Mouse (Mus musculus): ENCODE data around the gene Defb30.

Defb30 gene

DNA sequence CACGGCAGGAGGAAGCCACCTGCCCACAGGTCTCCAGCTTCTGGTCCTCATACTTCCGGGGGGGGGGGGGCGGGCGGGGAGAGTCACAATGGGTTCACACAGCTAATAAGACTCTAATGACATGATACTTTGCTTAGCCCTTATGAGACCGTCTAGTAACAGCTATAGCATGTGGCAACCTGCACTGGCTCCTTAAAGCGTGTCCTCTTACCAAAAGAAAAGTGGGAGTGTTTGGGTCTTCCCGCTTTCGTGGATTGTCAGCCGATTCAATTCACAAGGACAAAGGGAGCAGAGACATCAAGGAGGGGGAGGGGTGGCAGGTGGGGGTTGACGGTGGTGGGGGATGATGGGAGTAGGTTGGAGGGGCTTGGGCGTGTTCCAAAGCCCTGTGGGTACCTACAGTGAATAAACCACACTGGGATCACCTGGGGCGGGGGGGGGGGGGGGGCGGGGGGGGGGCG is at the start of gene Defb30:
Gene Defb30 (minus strand): TSS at position 51 of the 461 bp plus-strand sequence.
- in situ Hi-C loops (cut with MseI, MboI): no loop called here

DNA sequence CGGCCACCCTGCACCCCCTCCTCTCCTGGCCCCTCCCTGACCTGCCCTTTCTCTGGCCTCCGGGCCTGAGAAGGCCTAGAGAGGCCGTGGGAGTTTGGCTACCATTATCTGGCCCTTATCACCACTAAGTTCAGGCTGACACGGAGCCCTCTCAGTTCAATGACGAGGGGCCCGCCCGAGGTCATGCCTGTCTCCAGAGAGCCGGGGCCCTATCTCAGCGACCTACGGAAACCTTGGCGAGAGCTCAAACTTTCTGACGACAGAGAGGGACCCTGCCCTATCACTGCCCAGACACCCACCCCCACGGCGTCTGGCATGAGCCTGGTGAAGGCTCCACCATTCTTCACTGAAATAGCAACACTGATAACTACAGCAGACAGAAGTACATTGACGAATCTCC is 17.9 kb upstream of the Defb30 start:
- in situ Hi-C loops (cut with MseI, MboI): loop anchor here in 1 of 2 experiments (10.0 kb wide), 1 partner anchor 307 kb away; no protein-coding TSS in a partner anchor

DNA sequence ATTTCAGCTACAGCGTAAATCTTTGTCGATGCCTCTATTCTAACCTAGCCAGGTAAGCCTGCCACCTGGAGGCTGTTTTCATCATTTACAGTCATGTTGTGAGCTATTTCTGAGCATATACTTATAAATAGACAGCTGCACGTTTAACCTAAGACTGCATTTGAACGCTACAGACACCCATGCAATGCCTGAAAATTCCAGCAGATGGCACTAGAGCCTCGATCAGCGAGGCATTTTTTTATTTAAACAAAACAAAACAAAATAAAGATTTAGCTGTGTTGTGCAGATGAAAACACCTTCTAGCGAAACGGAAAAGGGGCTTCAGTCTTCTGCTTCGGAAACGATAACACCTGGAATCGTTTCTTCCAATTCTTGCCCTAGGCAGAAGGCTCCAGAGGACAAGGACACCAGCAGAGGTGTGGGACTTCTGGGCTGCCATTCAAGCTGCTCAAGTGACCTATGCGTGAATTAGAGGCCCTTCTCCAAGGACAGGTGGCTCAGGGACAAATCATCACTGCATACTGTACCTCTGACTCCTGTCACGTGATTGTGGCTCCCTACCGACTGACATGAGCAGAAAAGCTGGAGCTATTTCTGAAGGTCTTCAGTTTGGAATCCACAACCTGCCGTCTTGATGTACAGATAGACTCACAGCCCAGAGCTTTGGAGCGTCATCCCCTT is 17.0 kb upstream of the Defb30 start:
- in situ Hi-C loops (cut with MseI, MboI): loop anchor here in 1 of 2 experiments (10.0 kb wide), 1 partner anchor 308 kb away; no protein-coding TSS in a partner anchor

DNA sequence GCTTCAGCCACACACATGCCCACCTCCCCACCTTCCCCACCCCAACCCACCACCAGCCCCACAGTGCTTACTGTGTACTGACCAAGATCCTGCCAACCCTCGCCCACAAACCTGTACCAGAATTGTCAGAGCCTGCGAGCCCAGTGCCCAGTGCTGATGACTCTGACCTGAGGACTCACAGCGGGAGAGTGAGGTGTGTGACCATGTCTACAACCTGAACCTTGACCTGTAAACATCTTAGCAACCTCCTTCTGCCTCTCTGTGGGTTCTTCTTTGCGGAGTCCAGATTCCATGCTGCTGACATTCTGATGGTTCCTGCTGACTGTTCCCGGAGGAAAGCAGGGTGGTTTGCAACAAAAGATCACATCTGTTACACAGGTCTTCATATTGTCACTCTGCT is 15.6 kb upstream of the Defb30 start:
- in situ Hi-C loops (cut with MseI, MboI): loop anchor here in 1 of 2 experiments (10.0 kb wide), 1 partner anchor 309 kb away; no protein-coding TSS in a partner anchor

DNA sequence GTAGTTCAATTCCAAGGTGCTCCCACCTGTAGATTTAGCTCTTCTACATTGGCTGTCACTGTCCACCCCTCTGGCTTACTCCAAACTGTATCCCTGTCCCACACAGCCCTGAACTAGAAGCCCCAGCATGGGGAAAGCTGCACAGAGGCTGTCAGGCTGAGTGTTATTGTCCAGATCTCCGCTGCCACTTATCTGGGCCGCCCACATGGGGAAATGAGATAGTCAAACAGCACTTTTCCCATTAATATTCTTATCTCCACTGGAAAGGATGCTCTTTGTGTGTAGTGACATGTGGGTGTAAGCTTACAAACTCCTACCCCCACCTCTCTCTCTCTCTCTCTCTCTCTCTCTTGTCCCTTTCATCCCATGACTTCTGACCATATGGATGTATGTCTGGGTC is 12.4 kb upstream of the Defb30 start:
- in situ Hi-C loops (cut with MseI, MboI): loop anchor here in 1 of 2 experiments (10.0 kb wide), 1 partner anchor 313 kb away; no protein-coding TSS in a partner anchor

DNA sequence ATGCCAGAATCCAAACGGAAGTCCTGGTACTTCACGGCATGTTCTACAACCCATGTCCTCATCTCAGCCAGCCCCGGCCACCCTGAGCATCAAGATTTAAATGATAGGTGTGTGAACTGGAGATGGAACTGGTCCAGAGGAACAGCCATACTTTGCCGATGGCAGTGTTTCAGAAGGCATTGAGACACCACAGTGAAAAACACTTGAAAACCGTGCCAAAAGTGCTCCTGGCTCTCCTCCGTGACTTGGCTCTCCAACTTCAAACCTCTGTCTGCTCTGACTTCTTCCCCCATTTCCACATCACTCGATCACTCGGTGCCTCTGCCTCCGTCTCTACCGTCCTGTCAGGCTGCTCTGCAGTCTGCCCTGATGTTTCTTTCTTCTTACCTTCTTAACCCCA is 10.6 kb upstream of the Defb30 start:
- in situ Hi-C loops (cut with MseI, MboI): loop anchor here in 1 of 2 experiments (10.0 kb wide), 1 partner anchor 314 kb away; no protein-coding TSS in a partner anchor

DNA sequence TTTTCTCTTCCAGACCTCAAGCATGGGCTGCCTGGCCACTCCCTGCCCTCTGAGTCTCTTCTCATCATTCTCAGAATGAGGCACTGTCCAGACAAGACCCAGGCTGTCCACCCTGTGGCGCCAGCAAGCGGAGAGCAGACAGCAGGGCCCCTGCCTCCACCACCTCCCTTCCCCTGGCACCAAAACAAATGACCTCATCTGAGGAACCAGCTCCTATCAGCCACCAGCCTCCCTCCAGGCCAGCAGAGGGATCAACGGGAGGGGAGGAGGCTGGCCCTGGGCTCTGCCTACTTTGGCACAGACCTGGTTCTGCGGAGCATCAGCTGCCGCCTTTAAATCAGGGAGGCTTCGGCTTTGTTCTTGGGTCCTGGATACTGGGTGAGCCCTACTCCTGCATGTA is 5.0 kb upstream of the Defb30 start:
- in situ Hi-C loops (cut with MseI, MboI): no loop called here

DNA sequence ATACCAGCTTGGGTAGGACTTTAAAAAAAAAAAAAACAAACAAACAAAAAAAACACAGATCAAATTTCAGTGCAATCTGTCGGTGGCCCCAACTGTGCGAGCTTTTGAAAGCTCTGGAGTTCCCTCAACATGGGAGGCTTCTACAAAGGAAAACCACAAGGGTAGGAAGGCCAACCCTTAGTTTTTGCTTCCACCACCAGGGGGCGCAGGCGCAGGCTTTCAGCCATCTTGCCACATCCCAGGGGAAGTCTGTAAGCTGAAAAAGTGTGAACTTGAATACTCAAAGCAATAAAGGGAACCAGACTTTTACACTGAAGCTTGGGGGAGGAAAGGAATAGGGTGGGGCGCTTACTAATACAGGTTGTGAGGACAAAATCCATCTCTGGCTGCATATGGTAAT is 1.0 kb upstream of the Defb30 start:
- in situ Hi-C loops (cut with MseI, MboI): no loop called here

DNA sequence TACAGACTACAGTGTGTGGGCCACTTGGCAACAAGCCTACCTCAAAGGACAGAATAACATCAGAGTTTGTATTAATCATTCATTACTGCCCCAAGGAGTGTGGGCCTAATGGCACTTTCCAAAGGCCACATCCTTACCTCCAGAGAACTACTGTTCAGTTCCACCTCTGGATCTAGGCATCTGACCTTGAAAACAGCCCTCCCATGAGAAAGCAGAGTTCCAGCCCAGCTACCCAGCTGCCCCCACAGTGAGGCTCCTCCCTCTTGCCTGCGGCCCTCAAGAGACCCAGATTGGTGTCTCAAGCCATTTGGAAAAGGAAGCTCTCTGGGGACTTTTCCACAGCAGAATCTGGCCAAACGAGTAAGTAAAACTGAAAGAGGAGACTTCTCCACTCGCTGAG is 3.1 kb downstream of the Defb30 start, which contains the start of gene Defb42:
Gene Defb42 (plus strand): TSS at position 301 of the 400 bp plus-strand sequence.
- in situ Hi-C loops (cut with MseI, MboI): no loop called here

DNA sequence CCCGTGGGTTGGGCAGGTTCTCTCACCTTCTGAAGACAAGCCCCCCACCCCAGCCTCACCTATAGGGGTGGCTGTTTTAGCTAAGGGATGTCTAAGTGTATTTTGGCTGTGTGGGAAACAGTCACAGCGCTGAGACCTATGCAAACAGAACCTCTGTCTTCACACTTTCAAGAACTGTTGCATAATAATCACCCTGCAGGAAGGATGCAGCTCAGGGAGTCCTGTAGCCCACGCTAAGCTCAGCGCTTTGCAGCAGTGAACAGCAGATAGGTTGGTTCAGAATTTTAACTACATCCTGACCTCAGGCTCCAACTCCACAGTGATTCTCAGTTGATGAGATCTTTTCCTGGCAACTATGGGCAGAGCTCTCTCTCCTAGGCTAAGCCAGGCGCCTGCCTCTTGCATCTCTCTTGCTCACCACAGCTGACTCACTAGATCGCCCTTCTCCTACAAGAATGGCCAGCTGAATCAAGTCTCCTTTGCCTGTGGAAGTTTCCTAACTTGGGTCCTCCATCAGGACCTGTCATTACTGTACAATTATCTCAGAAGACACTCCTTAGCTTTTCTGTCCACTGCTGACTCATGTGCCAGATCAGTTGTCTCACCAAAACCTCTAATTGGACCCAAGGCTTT is 29.1 kb downstream of the Defb30 start:
- in situ Hi-C loops (cut with MseI, MboI): no loop called here

DNA sequence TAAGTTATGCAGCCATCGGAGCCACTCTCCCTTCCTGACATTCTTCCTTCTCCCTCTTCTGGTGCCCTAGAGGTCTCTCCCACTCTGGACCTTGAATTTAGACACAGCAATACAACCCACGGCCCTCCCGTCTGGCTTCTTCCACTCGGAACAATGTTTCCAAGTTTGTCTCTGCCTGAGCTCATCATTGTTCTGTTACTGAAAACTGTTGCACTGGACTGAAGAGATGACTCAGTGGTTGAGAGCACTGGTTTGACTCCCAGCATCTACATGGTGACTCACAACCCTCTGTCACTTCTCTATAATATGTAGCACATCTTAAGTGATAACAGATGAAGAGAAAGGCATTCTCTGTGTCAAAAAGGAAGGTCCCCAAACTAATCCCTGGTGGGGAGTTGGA is 35.1 kb downstream of the Defb30 start:
- in situ Hi-C loops (cut with MseI, MboI): no loop called here

DNA sequence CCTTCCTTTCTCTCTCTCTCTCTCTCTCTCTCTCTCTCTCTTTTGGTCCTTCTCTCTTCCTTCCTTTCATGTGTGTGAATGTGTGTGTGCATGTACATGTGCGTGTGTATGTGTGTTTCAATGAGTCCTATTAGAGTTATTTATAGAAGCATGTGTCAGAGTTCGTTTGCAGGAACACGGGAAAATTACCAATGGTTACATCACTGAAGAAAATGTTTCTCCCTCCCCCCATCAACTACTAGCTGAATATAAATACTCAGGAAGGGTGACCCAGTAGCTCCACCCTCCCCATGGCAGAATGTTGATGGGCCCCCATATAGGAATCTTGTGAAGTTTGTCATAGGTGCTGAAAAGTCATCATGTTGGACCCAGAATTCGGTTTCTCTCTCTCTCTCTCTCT is 36.7 kb downstream of the Defb30 start:
- in situ Hi-C loops (cut with MseI, MboI): no loop called here

DNA sequence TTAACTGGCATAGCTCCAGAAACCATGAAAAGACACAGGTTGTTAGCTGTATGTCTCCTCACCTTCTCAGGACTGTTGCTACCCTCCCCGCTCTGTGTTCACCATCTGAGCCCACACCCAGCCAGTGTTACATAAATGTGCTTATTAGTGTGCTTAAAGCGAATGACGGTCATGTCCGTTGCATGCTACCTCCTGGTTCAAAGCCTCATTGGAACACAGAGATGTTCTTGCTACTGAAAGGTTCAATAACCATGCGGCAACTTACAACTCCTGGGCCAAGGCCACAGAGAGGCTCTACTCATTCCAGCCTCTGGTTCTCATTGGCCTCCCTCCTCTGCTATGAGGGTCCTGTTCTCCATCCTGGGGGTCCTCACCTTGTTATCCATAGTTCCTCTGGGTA is 38.3 kb downstream of the Defb30 start, which contains the start of gene Defb43:
Gene Defb43 (plus strand): TSS at position 301 of the 400 bp plus-strand sequence.
- in situ Hi-C loops (cut with MseI, MboI): no loop called here

DNA sequence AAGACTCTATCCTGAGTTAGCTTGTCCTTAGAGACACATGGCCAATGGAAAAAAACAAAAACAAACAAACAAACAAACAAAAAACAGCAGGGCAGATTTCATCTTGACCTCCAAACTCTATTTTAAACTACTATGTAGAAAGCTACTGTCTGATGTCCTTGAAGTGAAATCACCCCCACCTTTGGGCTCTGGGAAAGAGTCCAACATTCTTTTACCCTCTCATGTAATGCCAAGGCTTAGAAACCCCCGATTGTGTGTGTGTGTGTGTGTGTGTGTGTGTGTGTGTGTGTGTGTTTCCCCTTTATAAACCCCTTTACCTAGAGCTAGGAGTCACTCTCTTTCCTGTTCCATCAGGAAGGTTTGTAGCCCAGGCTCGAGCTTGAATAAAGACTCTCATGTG is 47.2 kb downstream of the Defb30 start:
- in situ Hi-C loops (cut with MseI, MboI): no loop called here

DNA sequence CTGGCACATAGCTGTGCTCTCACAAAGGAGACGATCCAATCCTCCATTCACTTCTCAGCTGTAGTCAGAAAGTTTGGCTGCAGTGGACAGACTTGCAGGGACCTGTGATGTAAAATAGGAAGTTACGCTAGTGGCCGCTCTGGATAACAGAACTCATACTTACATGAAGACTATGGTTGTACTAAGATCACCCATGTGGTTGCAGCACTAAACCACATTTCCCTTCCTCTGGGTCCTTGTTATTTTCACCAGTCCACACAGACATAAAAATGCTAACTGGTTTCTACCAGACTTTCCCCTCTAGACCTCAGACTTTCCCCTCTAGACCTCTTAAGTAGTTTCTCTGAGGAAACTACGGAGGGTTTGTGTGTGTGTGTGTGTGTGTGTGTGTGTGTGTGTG is 50.8 kb downstream of the Defb30 start:
- in situ Hi-C loops (cut with MseI, MboI): no loop called here

DNA sequence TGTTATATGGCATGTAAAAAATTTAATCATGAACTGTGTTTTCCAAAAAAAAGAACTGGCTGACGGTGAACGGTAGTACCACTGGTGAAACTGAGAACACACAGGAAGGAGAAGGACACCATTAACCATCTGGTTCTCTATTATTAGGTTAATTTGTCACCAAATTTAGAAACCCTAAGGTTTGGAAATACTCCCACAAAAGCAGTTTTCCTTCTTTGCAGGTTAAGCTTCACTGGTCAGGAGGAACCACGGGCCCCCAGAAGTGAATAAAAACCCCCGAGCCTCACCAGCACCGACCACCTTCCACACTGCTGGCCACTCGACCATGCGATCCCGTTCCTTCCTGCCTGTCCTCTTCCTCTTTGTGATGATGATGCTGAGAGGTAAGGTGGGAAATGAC is 52.0 kb downstream of the Defb30 start, which contains the start of gene Defb47:
Gene Defb47 (plus strand): TSS at position 301 of the 400 bp plus-strand sequence.
- in situ Hi-C loops (cut with MseI, MboI): no loop called here

DNA sequence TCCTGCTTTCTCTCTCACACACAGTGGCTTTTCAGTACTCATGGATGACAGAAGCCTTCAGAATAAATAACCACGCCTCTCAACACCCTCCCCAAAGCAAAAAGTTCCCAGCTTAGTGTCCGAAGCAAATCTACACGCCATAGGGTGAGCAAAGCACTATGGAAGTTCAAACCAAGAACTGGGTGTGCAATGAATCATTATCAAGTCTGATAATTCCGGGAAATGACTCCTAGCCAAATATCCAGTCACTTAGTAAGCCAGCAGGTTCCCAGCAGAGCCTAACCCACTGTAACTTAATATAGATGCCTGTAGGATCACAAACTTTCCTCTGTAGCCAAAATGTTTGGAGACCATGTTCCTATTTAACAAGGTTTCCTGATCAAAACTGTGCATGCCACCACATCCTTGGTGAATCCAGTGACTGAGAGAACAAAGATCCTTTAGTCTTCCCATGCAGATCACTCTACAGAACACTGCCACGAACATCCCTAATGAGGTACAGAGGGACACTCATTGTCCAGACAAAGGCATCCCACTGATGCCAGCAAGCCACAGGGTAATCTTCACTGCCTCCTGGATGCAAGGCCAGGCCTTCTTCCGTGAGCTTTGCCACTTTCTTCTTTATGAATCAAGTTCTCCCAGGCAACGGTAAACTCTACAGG is 57.8 kb downstream of the Defb30 start:
- in situ Hi-C loops (cut with MseI, MboI): no loop called here

DNA sequence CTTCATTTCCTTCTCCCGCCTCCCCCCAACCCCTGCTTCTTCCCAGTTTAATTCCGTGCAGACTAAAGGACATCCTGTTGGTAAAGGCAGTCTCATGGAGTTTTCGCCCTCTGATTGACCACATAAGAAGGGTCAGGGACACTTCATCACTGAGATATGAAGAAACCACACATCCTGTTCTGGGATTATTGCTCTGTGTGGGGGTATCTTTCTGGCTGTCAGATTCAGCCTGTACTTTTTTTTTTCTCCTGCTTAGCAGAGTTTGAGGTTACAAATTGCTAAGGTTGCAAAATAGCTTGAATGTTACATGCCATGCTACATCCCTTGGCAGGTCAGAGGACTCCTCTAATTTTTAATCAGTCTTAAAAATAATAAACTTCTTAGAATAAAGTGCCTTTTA is 58.5 kb downstream of the Defb30 start:
- in situ Hi-C loops (cut with MseI, MboI): no loop called here

DNA sequence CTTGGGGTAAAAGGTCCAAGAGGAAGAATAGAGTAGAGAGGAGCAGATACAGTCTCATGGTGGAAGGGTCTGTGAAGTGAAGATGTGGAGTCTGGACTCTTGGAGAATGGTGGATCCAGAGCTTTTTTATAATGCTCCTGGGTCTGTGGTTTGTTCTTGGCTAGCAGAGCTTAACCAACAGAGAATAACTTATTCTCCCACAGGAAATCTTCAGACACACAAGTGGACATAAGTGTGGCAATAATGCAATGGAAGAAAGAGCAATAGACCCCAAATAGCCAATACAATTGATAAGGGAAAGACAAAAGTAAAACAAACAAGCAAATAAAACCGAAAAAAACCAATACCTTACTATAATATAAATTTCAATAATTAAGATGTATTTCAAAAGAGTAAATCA is 65.3 kb downstream of the Defb30 start, which contains the start of gene Defb48:
Gene Defb48 (minus strand): TSS at position 101 of the 400 bp plus-strand sequence.
- in situ Hi-C loops (cut with MseI, MboI): no loop called here

Measured in mouse trophoblast stem cell (cell line).